Mouse (Mus musculus) kidney, adult 9 months (tissue): ENCODE data around the gene Olfr885.

Experiments used
- DNase-seq: peaks from one replicate; pipeline ENCODE4 v3.0.0; 2022

Olfr885 gene

DNA sequence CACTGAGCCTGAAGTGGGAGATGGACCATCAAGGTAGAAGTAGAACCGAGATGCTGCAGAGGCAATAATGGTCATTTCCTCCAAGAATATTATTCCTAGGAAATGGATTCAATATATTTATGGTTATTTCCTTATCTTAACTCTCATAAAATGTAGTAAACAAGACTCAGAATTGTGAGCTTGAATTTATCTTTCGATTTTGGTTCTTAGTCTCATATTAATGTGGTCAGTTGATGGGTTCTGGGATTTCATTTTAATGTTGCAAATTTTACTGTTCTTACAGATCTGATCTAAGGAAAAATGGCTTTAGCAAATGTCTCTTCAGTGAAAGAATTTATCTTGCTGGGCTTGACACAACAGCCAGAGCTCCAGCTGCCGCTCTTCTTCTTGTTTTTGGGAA is at the start of gene Olfr885:
Gene Olfr885, plus strand, starts transcription at position 301 of the 400 bp plus-strand sequence.
- no peak for DNase-seq

DNA sequence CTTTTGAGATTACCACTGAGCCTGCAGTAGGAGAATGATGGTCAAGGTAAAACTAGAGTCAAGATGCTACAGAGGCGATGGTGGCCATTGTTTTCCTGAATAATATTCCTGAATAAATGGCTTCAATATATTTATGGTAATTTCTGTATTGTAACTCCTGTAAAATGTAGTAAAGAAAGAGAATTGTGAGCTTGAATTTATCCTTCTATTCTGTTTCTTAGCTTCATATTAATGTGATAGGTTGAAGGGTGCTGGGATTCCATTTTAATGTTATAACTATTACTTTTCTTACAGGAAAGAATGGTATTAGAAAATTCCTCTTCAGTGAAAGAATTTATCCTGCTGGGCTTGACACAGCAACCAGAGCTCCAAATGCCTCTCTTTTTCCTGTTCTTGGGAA is 35.6 kb upstream of the Olfr885 start, which contains the start of gene Olfr883:
Gene Olfr883, plus strand, starts transcription at position 301 of the 400 bp plus-strand sequence.
- no peak for DNase-seq

DNA sequence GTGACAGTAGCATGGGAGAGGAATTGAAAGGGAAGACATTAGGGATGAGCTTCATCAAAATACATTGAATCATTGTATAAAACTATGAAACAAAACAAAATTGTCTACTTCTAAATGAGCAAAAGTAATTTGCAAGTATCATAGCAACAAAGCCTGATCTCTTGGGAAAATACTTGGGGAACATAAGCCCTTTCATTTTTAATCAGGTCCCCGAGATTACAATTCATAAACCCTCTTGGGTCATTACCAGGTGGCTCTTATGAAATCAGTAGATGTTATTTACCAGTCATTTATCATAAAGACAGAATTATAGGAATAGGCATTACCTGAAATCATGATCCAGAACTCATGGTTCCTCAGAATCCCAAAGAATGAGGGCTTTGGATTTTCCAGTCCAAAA is 14.9 kb upstream of the Olfr885 start, which contains the start of gene Olfr884:
Gene Olfr884, plus strand, starts transcription at position 301 of the 400 bp plus-strand sequence.
- DNase-seq: no peak

DNA sequence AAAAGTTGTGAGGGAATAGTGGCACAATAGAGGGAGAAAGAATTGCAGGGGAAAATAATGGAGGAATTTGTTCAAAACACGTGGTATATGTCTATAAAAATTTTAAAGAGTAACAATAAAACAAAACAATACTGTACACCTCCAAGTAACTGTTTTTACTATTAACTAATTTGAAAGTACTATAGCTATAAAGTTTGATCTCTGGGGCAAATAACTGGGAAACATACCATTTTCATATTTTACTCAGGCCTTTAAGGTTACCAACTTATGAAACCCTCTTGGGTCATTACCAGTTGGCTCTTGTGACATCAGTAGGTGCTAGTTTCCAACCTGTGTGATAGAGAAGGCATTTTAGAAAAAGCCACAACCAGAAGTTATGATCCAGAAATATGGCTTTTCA is 22.6 kb downstream of the Olfr885 start, which contains the start of gene Olfr887:
Gene Olfr887, plus strand, starts transcription at position 301 of the 400 bp plus-strand sequence.
- no peak for DNase-seq

DNA sequence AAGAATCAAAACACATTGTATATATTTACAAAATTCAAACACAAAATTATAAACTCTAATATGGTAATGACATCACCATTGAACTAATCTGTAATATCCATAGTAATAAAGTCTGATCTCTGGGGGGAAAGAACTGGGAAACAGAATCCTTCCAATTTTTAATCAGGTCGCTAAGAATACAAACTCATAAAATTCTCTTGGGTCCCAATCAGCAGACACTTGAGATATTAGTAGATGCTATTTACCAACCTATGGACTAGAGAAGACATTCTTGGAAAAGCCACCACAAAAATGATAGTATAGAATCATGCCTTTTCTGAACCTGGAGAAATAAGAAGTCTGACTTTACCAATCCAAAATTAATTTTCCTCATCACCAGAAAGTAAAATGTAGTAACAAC is 46.7 kb downstream of the Olfr885 start, which contains the start of gene Olfr888:
Gene Olfr888, plus strand, starts transcription at position 301 of the 400 bp plus-strand sequence.
- DNase-seq: no peak
